Mouse (Mus musculus): ENCODE results near the gene Vti1a. TPM values are rescaled to one million over a fixed set of nuclear protein-coding genes. Genes with fewer than 3 reads are reported as not detected.

Gene Vti1a
- polyA plus RNA-seq, 2 experiments, result 6.9 to 11.9 TPM

DNA sequence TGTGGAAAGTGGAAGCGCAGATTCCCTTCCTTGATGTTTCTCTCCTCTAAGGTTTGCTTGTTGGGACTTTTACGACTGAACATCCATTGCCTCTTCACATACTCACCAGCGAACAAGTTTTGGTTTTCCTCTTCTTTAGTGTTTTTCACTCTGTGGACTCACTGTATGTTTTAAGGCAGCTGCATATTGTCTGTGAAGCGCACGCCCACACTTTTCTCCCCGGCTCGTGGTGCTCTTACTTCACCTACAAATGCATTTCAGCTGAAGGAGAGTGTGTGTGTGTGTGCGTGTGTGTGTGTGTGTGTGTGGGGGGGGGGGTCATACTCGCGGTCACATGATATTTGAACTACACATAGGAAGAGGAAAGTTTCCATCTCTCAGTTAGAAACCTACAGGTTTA lies 21.6 kb downstream of the Vti1a start:
- Histone ChIP-seq H3K4me1 (replicated peaks; ENCODE audit: control insufficient read depth in 2 of 2, insufficient read depth in 2 of 2, low read length in 1 of 2) (peaks cover 2 to 5% of the 10 kb centered on the region in 2 experiments; a peak in 3 of 4 replicates), H3K4me2 (ENCODE audit: low read depth) (no peak overlapping the region), H3K27ac (no peak overlapping the region), H3K27me3 (ENCODE audit: control insufficient read depth, insufficient read depth, low read length) (no peaks in the 10 kb centered on the region), H3K4me3 (ENCODE audit: insufficient read depth in 1 of 2, low read depth in 2 of 2, low read length in 2 of 2) (no peak overlapping the region), H3K9me3 (ENCODE audit: control insufficient read depth, low read length) (no peaks in the 10 kb centered on the region), H3K9ac (replicated peaks) (no peak overlapping the region), H3K36me3 (replicated peaks; ENCODE audit: control insufficient read depth, insufficient read depth, low read depth) (peaks cover 3% of the 10 kb centered on the region)
- DNase-seq (ENCODE audit: low read depth in 3 of 3, low spot score in 3 of 3), result no peak
- 85% methylated on average over 10 of the region's 10 CpGs for WGBS (ENCODE audit: insufficient replicate concordance)
- no peak for ATAC-seq (ENCODE audit: insufficient read depth)
- TF ChIP-seq CTCF (IDR thresholded peaks at IDR 0.05; ENCODE audit: low read depth) (no peak), EP300 (IDR thresholded peaks at IDR 0.05; ENCODE audit: low read depth) (no peak)

DNA sequence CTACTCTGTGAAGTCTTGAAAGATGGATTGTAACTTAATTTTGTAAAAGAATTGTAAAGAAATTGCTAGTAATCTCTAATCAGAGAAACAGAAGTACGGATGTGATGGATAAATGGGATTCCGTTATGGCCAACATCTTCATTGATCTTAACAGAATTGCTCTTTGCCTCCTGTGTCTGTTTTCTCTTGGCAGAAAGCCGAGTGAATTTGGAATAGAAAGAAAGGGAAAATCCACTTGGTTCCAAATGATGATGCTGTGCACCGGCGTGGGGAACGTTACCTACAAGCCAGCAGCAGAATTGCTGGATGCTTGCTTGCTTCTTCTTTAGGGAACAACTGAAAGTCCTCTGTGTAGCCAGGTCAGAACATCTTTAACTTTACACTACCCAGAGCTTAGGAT lies 24.4 kb downstream of the Vti1a start:
- Histone ChIP-seq H3K4me2 (ENCODE audit: low read depth) (no peak overlapping the region), H3K9me3 (ENCODE audit: control insufficient read depth, low read length) (no peaks in the 10 kb centered on the region), H3K4me1 (replicated peaks; ENCODE audit: control insufficient read depth in 2 of 2, insufficient read depth in 2 of 2, low read length in 1 of 2) (peaks cover 2 to 5% of the 10 kb centered on the region in 2 experiments; a peak in 3 of 4 replicates), H3K36me3 (replicated peaks; ENCODE audit: control insufficient read depth, insufficient read depth, low read depth) (peaks cover 3% of the 10 kb centered on the region), H3K9ac (replicated peaks) (no peak overlapping the region), H3K4me3 (ENCODE audit: insufficient read depth in 1 of 2, low read depth in 2 of 2, low read length in 2 of 2) (no peak overlapping the region), H3K27ac (no peak overlapping the region), H3K27me3 (ENCODE audit: control insufficient read depth, insufficient read depth, low read length) (no peaks in the 10 kb centered on the region)
- no peak for DNase-seq (ENCODE audit: low read depth in 3 of 3, low spot score in 3 of 3)
- no peak for ATAC-seq (ENCODE audit: insufficient read depth)
- TF ChIP-seq CTCF (IDR thresholded peaks at IDR 0.05; ENCODE audit: low read depth) (no peak), EP300 (IDR thresholded peaks at IDR 0.05; ENCODE audit: low read depth) (no peak)
- 81% methylated on average over 6 of the region's 6 CpGs for WGBS (ENCODE audit: insufficient replicate concordance)

DNA sequence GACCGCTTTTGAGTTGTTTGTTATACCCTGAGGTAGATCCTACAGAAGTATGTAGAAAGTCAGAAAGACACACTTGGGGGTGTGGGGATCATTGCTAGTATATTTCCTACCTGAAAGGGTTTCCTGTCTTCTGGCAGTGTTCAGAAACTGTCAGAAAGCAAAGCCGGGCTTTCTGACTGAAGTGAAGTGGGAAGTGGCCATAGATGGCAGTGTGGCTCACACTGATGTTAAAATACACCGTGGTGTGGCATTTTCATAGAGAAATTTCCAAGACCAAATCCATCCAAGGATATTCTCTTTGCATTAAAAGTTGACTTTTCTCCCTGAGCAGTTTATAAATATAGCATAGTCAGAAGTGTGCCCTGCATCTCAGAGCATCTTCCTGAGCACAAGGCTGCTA lies 25.3 kb downstream of the Vti1a start:
- peaks cover 3% of the 10 kb centered on the region for H3K36me3 ChIP-seq (replicated peaks; ENCODE audit: control insufficient read depth, insufficient read depth, low read depth)
- H3K27me3 ChIP-seq (ENCODE audit: control insufficient read depth, insufficient read depth, low read length), result no peaks in the 10 kb centered on the region
- TF ChIP-seq EP300 (IDR thresholded peaks at IDR 0.05; ENCODE audit: low read depth) (no peak), CTCF (IDR thresholded peaks at IDR 0.05; ENCODE audit: low read depth) (no peak)
- peaks cover 2 to 5% of the 10 kb centered on the region in 2 experiments; a peak in 3 of 4 replicates for H3K4me1 ChIP-seq (replicated peaks; ENCODE audit: control insufficient read depth in 2 of 2, insufficient read depth in 2 of 2, low read length in 1 of 2)
- H3K4me3 ChIP-seq (ENCODE audit: insufficient read depth in 1 of 2, low read depth in 2 of 2, low read length in 2 of 2), result no peak overlapping the region
- no peak overlapping the region for H3K27ac ChIP-seq
- H3K4me2 ChIP-seq (ENCODE audit: low read depth), result no peak overlapping the region
- DNase-seq (ENCODE audit: low read depth in 3 of 3, low spot score in 3 of 3), result no peak
- WGBS (ENCODE audit: insufficient replicate concordance), result 37% methylated on average over 3 of the region's 3 CpGs
- H3K9ac ChIP-seq (replicated peaks), result no peak overlapping the region
- H3K9me3 ChIP-seq (ENCODE audit: control insufficient read depth, low read length), result no peaks in the 10 kb centered on the region
- ATAC-seq (ENCODE audit: insufficient read depth), result no peak

DNA sequence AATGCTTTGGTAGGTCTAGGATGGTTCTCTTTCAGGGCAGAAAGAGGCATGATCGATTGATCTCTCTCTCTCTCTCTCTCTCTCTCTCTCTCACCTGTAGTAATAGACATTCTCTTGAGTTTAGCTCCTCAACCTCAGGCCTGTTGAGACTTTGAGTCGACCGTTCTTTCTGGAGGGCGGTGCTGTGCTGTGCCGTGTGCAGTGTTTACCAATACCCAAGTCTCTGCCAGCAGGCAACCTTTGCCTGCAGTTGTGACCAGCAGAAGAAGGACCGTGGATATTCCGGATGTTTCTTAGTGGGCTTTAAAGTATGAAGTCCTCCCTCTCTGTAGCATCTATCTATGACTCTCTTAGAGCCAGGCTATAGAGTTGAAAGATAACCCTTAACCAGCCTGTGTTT lies 26.3 kb downstream of the Vti1a start:
- DNase-seq (ENCODE audit: low read depth in 3 of 3, low spot score in 3 of 3), result no peak
- no peaks in the 10 kb centered on the region for H3K36me3 ChIP-seq (replicated peaks; ENCODE audit: control insufficient read depth, insufficient read depth, low read depth)
- no peak overlapping the region for H3K27ac ChIP-seq
- H3K9ac ChIP-seq (replicated peaks), result no peak overlapping the region
- no peak for TF ChIP-seq EP300 (IDR thresholded peaks at IDR 0.05; ENCODE audit: low read depth)
- TF ChIP-seq CTCF (IDR thresholded peaks at IDR 0.05; ENCODE audit: low read depth), result no peak
- H3K27me3 ChIP-seq (ENCODE audit: control insufficient read depth, insufficient read depth, low read length), result no peaks in the 10 kb centered on the region
- ATAC-seq (ENCODE audit: insufficient read depth), result no peak
- H3K4me2 ChIP-seq (ENCODE audit: low read depth), result no peak overlapping the region
- H3K4me1 ChIP-seq (replicated peaks; ENCODE audit: control insufficient read depth in 2 of 2, insufficient read depth in 2 of 2, low read length in 1 of 2), result peaks cover 2 to 5% of the 10 kb centered on the region in 2 experiments; a peak in 3 of 4 replicates
- no peaks in the 10 kb centered on the region for H3K9me3 ChIP-seq (ENCODE audit: control insufficient read depth, low read length)
- 85% methylated on average over 7 of the region's 7 CpGs for WGBS (ENCODE audit: insufficient replicate concordance)
- no peak overlapping the region for H3K4me3 ChIP-seq (ENCODE audit: insufficient read depth in 1 of 2, low read depth in 2 of 2, low read length in 2 of 2)

DNA sequence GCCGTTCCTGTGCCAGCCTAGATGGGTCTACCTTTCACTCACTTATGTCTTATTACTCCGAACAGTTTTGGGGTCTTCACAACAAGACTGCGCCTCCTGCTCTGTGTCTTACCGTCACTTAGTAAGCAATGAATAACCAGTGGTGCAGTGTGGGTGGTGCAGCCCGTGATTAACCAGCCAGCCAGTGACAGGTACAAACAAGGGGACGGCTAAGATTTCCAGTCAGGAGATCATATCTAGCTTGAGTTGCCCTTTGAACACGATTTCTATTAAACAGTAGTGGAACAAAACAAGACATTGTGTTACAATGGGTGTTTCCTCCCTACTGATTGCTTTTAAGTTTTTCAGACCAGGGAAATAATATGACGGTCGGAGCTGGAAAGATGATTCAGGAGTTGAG lies 27.2 kb downstream of the Vti1a start:
- H3K27me3 ChIP-seq (ENCODE audit: control insufficient read depth, insufficient read depth, low read length), result no peaks in the 10 kb centered on the region
- H3K27ac ChIP-seq, result no peak overlapping the region
- H3K9ac ChIP-seq (replicated peaks), result no peak overlapping the region
- no peak overlapping the region for H3K4me2 ChIP-seq (ENCODE audit: low read depth)
- peaks cover 5 to 8% of the 10 kb centered on the region in 2 experiments; a peak in 3 of 4 replicates for H3K4me1 ChIP-seq (replicated peaks; ENCODE audit: control insufficient read depth in 2 of 2, insufficient read depth in 2 of 2, low read length in 1 of 2)
- H3K4me3 ChIP-seq (ENCODE audit: insufficient read depth in 1 of 2, low read depth in 2 of 2, low read length in 2 of 2), result no peak overlapping the region
- no peaks in the 10 kb centered on the region for H3K9me3 ChIP-seq (ENCODE audit: control insufficient read depth, low read length)
- H3K36me3 ChIP-seq (replicated peaks; ENCODE audit: control insufficient read depth, insufficient read depth, low read depth), result no peaks in the 10 kb centered on the region
- no peak for ATAC-seq (ENCODE audit: insufficient read depth)
- TF ChIP-seq EP300 (IDR thresholded peaks at IDR 0.05; ENCODE audit: low read depth), result no peak
- TF ChIP-seq CTCF (IDR thresholded peaks at IDR 0.05; ENCODE audit: low read depth), result no peak
- WGBS (ENCODE audit: insufficient replicate concordance), result 77% methylated on average over 9 of the region's 9 CpGs
- no peak for DNase-seq (ENCODE audit: low read depth in 3 of 3, low spot score in 3 of 3)
